Mouse (Mus musculus) T-helper 2 cell (primary cell): ENCODE data around the gene Snx9.

ENCODE experiments used
- in situ Hi-C: fragments of 300-600 bp; cut with MboI, MseI; formaldehyde crosslinking; loops from one replicate; pipeline ENCODE4 v1.15.1; 2025; ENCODE audit warnings: high pct_unique_total_duplicates

Gene Snx9

GRCm38 (mm10) chr17:5959096-5959495 is 118.0 kb downstream of the Snx9 start:
- in situ Hi-C loops, result no loop called here

GRCm38 (mm10) chr17:5959802-5960201 is 118.7 kb downstream of the Snx9 start:
- in situ Hi-C loops, result loop anchor here (10.0 kb wide), 1 partner anchor 785 kb away; no protein-coding TSS in a partner anchor

- in situ Hi-C loops, result loop anchor here (10.0 kb wide), 1 partner anchor 789 kb away; no protein-coding TSS in a partner anchor
Measured at GRCm38 (mm10) chr17:5963766-5964165, 122.6 kb downstream of the Snx9 start.

- in situ Hi-C loops, result loop anchor here (10.0 kb wide), 1 partner anchor 790 kb away; no protein-coding TSS in a partner anchor
Measured at GRCm38 (mm10) chr17:5965084-5965781, 124.1 kb downstream of the Snx9 start.

- in situ Hi-C loops, result loop anchor here (10.0 kb wide), 1 partner anchor 792 kb away; no protein-coding TSS in a partner anchor
Measured at GRCm38 (mm10) chr17:5966706-5967105, 125.6 kb downstream of the Snx9 start.

- in situ Hi-C loops, result loop anchor here (10.0 kb wide), 1 partner anchor 794 kb away; no protein-coding TSS in a partner anchor
Measured at GRCm38 (mm10) chr17:5968562-5968961, 127.4 kb downstream of the Snx9 start.

GRCm38 (mm10) chr17:5969246-5969645 is 128.1 kb downstream of the Snx9 start:
- in situ Hi-C loops, result loop anchor here (10.0 kb wide), 1 partner anchor 794 kb away; no protein-coding TSS in a partner anchor

GRCm38 (mm10) chr17:5970298-5970821 is 129.2 kb downstream of the Snx9 start:
- in situ Hi-C loops, result no loop called here

GRCm38 (mm10) chr17:5973536-5973935 is 132.4 kb downstream of the Snx9 start:
- in situ Hi-C loops, result no loop called here

- in situ Hi-C loops, result loop anchor here (5.0 kb wide), 1 partner anchor 33 kb away; the partner anchor contains the start of gene Synj2
Measured at GRCm38 (mm10) chr17:5975099-5975977, 134.2 kb downstream of the Snx9 start.

GRCm38 (mm10) chr17:5976221-5977055 is 135.3 kb downstream of the Snx9 start:
- in situ Hi-C loops, result loop anchor here (5.0 kb wide), 1 partner anchor 34 kb away; the partner anchor contains the start of gene Synj2

GRCm38 (mm10) chr17:5977056-5977920 is 136.2 kb downstream of the Snx9 start:
- in situ Hi-C loops, result loop anchor here (5.0 kb wide), 1 partner anchor 35 kb away; the partner anchor contains the start of gene Synj2

GRCm38 (mm10) chr17:5977921-5978504 is 136.9 kb downstream of the Snx9 start:
- in situ Hi-C loops, result loop anchor here (5.0 kb wide), 1 partner anchor 36 kb away; the partner anchor contains the start of gene Synj2

- in situ Hi-C loops, result loop anchor here (5.0 kb wide), 1 partner anchor 36 kb away; the partner anchor contains the start of gene Synj2
Measured at GRCm38 (mm10) chr17:5978505-5979077, 137.5 kb downstream of the Snx9 start.

GRCm38 (mm10) chr17:5980860-5981259 is 139.7 kb downstream of the Snx9 start:
- in situ Hi-C loops, result no loop called here
